ENCODE assay signal across 9 mouse cellular contexts in the genomic region with DNA sequence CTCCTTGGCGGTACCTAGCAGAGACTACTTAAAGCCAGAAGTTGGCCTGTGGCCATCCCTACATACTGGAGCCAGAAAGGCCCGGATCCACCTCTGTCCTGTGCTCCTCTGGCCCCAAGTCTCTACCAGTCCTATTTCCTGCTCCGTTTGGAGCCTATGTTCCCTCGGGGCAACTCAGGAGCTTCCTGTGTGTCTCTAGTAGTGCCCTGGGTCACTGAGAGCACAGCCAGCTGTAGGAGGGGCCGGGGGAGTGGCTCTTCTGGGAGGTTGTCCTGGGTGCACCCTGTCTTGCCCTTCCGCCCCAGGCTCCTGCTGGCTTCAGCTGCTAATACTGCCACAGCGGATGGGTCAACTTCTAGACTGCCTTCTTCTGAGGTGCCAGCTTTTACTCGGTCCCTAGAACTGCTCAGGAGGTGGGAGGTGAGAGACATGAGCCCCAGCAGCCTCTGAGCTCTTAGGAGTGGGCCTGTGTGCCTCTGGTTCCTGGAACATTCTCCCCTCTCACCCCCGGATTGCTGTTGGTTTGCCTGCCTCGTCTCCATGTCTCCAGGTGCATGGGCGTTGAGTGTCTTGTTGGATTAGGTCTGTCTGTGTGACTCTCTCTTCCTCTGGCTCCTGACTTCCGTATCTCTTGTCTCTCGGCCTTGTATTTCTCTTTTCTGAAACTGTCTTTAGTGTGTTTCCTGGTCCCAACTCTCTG. TPM values are rescaled to one million over a fixed set of nuclear protein-coding genes. Genes with fewer than 3 reads are reported as not detected.
DNase-seq lines count a peak whose midpoint lies in the region; ATAC-seq and TF ChIP-seq lines count a peak whose summit lies in the region.
"Had no signal": no experiment of that assay in that cellular context is flagged by ENCODE, and none has a peak within 500 bp of the region (broad histone marks: within the 10 kb centered on the region; RNA-seq: fewer than 3 reads in every experiment).

No protein-coding gene starts in this region.

- H3K9ac ChIP-seq in kidney, embryonic 15.5 days = no peak overlapping the region
- H3K9ac ChIP-seq: forebrain, embryonic 13.5 days had no signal

- H3K4me1 ChIP-seq in spleen, adult 2 months (ENCODE audit: control insufficient read depth, insufficient read depth, insufficient read length) = no peaks in the 10 kb centered on the region
- H3K4me1 ChIP-seq in kidney, embryonic 15.5 days = peaks cover 10% of the 10 kb centered on the region
- peaks cover 48% of the 10 kb centered on the region for H3K4me1 ChIP-seq in small intestine, adult 2 months (ENCODE audit: control insufficient read depth, insufficient read depth, insufficient read length, low read length)
- H3K4me1 ChIP-seq in forebrain, embryonic 10.5 days = peaks cover 7% of the 10 kb centered on the region

- H3K4me3 ChIP-seq in spleen, adult 2 months (ENCODE audit: extremely low read depth, insufficient read depth, insufficient read length) = no peak overlapping the region
- H3K4me3 ChIP-seq in kidney, embryonic 15.5 days (replicated peaks) = no peak overlapping the region
- H3K4me3 ChIP-seq in small intestine, adult 2 months (ENCODE audit: low read depth, low read length) = peak overlapping the region; percentile 69
- H3K4me3 ChIP-seq in forebrain, embryonic 10.5 days = no peak overlapping the region
- H3K4me3 ChIP-seq: forebrain, embryonic 13.5 days had no signal

- H3K4me2 ChIP-seq in kidney, embryonic 15.5 days = no peak overlapping the region
- H3K4me2 ChIP-seq: forebrain, embryonic 13.5 days had no signal

- peak; percentile 68 for DNase-seq in adrenal gland, postnatal 10 days
- DNase-seq in adrenal gland, adult 8-10 months = no peak
- DNase-seq in spleen, adult 2 months (ENCODE audit: low read depth in 1 of 2, low spot score in 2 of 2) = no peak
- DNase-seq in spleen, postnatal 14 days (ENCODE audit: low spot score in 2 of 2) = no peak
- DNase-seq in thymus, postnatal 14 days = no peak
- no peak for DNase-seq in forebrain, embryonic 10.5 days (ENCODE audit: extremely low spot score, low spot score)

- 76% methylated on average over 13 of the region's 13 CpGs for WGBS in spleen, adult 2 months
- 59% methylated on average over 13 of the region's 13 CpGs for WGBS in kidney, embryonic 15.5 days
- WGBS in small intestine, adult 2 months = 28% methylated on average over 13 of the region's 13 CpGs
- WGBS in forebrain, embryonic 10.5 days = 77% methylated on average over 13 of the region's 13 CpGs

- no peaks in the 10 kb centered on the region for H3K9me3 ChIP-seq in kidney, embryonic 15.5 days (replicated peaks)
- H3K9me3 ChIP-seq in forebrain, embryonic 10.5 days = no peaks in the 10 kb centered on the region
- H3K9me3 ChIP-seq: forebrain, embryonic 13.5 days had no signal

- 0 out of 2 replicates have a peak overlapping the region, but pooled peaks have one; percentile 4 for H3K27ac ChIP-seq in spleen, adult 2 months (ENCODE audit: insufficient read depth, low read length)
- no peak overlapping the region for H3K27ac ChIP-seq in kidney, embryonic 15.5 days
- peak overlapping the region; percentile 91 for H3K27ac ChIP-seq in small intestine, adult 2 months (ENCODE audit: insufficient read depth, low read depth, low read length)
- no peak overlapping the region for H3K27ac ChIP-seq in forebrain, embryonic 10.5 days
- H3K27ac ChIP-seq: forebrain, embryonic 13.5 days had no signal

- H3K27me3 ChIP-seq in spleen, adult 2 months (ENCODE audit: control insufficient read depth, insufficient read depth, low read length) = no peaks in the 10 kb centered on the region
- H3K27me3 ChIP-seq in kidney, embryonic 15.5 days = no peaks in the 10 kb centered on the region
- no peaks in the 10 kb centered on the region for H3K27me3 ChIP-seq in small intestine, adult 2 months (ENCODE audit: control insufficient read depth, insufficient read depth, low read length)
- no peaks in the 10 kb centered on the region for H3K27me3 ChIP-seq in forebrain, embryonic 10.5 days (ENCODE audit: poor library complexity, severe bottlenecking)
- H3K27me3 ChIP-seq: forebrain, embryonic 13.5 days had no signal

- ATAC-seq in kidney, embryonic 15.5 days (replicated peaks; ENCODE audit: low FRiP score) = 0 out of 2 replicates have a peak, but pooled peaks have one; percentile 9
- ATAC-seq: forebrain, embryonic 13.5 days had no signal

- TF ChIP-seq POLR2A in spleen, adult 2 months (IDR thresholded peaks at IDR 0.05; ENCODE audit: low read depth, low read length) = no peak
- peak; percentile 72 for TF ChIP-seq POLR2A in small intestine, adult 2 months (IDR thresholded peaks at IDR 0.05; ENCODE audit: low read depth, low read length)

- no peak for TF ChIP-seq CTCF in spleen, adult 2 months (IDR thresholded peaks at IDR 0.05; ENCODE audit: extremely low read depth, insufficient read depth, insufficient read length, insufficient replicate concordance)
- TF ChIP-seq CTCF in small intestine, adult 2 months (IDR thresholded peaks at IDR 0.05; ENCODE audit: extremely low read depth, insufficient read length, insufficient replicate concordance, low read depth, low read length) = no peak

- peaks cover 51% of the 10 kb centered on the region for H3K36me3 ChIP-seq in spleen, adult 2 months (ENCODE audit: control insufficient read depth, insufficient read depth, low read length)
- H3K36me3 ChIP-seq in kidney, embryonic 15.5 days = peaks cover 81% of the 10 kb centered on the region
- H3K36me3 ChIP-seq in small intestine, adult 2 months (ENCODE audit: control insufficient read depth, insufficient read depth, low read length) = peaks cover 17% of the 10 kb centered on the region
- peaks cover 95% of the 10 kb centered on the region for H3K36me3 ChIP-seq in forebrain, embryonic 10.5 days (replicated peaks)

RNA-seq across cellular contexts. Expression of gene Tnk2, which starts 29.3 kb away (rescaled TPM):
- 10 to 100 TPM; 45.1 to 85.2 TPM for total RNA-seq in adrenal gland, postnatal 10 days (2021)
- 10 to 100 TPM; 33.0 to 66.6 (median 48.3) TPM for total RNA-seq in adrenal gland, adult 8-10 months (2022)
- polyA plus RNA-seq in spleen, adult 2 months (2012; rRNA removed) = 109 and 137 TPM in 2 replicates
- 9.3 and 12.4 TPM in 2 replicates for polyA plus RNA-seq in kidney, embryonic 15.5 days (2015; fragmentation: Nextera tagmentation; extraction: Ambion mirVana)
- 57.5 and 97.6 TPM in 2 replicates for polyA plus RNA-seq in small intestine, adult 2 months (2012; rRNA removed)
- 10.1 and 11.0 TPM in 2 replicates for polyA plus RNA-seq in forebrain, embryonic 10.5 days (2016; fragmentation: Nextera tagmentation; extraction: Ambion mirVana)

Comparison
In these comparisons a context has a peak if more than half of its experiments do, and no peak if none do; other contexts are left out.
1. H3K27ac ChIP-seq: peak in spleen, adult 2 months (single experiment) and small intestine, adult 2 months (single experiment); none in kidney, embryonic 15.5 days (single experiment) and forebrain, embryonic 10.5 days (single experiment).